Mouse (Mus musculus): ENCODE measurements around the gene Kat7.

GRCm38 (mm10) chr11:95259088-95259849 lies 50.8 kb downstream of the Kat7 start:
- no peak for TF ChIP-seq CTCF (IDR thresholded peaks at IDR 0.05)
- TF ChIP-seq POLR2A (IDR thresholded peaks at IDR 0.05; ENCODE audit: insufficient read depth, low read depth, low read length) = peak; percentile 64
- TF ChIP-seq EP300 (IDR thresholded peaks at IDR 0.05; ENCODE audit: insufficient read depth, low read depth, low read length) = no peak

All from heart, adult 2 months (tissue).